Mouse (Mus musculus) adrenal gland, adult 10 weeks (tissue): ENCODE measurements around the gene Bend4. TPM values are rescaled to one million over a fixed set of nuclear protein-coding genes. Genes with fewer than 3 reads are reported as not detected.

Experiments
- polyA plus RNA-seq: library from polyadenylated mRNA; stranded (reverse); fragments of 350-450 nt; fragmentation: Illumina TruSeq; extraction: RNeasy Lipid Tissue Mini Kit (QIAGEN cat#74804); gene quantifications from one replicate; pipeline ENCODE4 v1.2.3, GENCODE M21; 2014; ENCODE audit warnings: low read depth, low replicate concordance

Gene Bend4
- polyA plus RNA-seq = 0.82 TPM

GRCm38 (mm10) chr5:67427443-67428360 lies at the start of gene Bend4:
Bend4 (minus strand) TSS chr5:67428310.

Other genes with a start within 250 kb of the Bend4 start
- gene Tmem33, start 167.7 kb downstream of the Bend4 start, polyA plus RNA-seq = 340 TPM
- 298 TPM for gene Slc30a9, start 121.4 kb downstream of the Bend4 start, polyA plus RNA-seq
- gene Shisa3, start 179.6 kb upstream of the Bend4 start, polyA plus RNA-seq = 1.4 TPM